Mouse (Mus musculus) heart, embryonic 14.5 days (tissue): ENCODE results near the gene Afg1l. TPM values are rescaled to one million over a fixed set of nuclear protein-coding genes. Genes with fewer than 3 reads are reported as not detected.

Source experiments
- ATAC-seq: fragments of 200-750 bp; cut with Nextera tagmentation; 2 replicates; pipeline ENCODE4 v1.8.0; 2017; ENCODE audit warnings: low read depth, moderate TSS enrichment; ENCODE audit not compliant: insufficient number of reproducible peaks, insufficient read depth, low FRiP score
- H3K27ac ChIP-seq, 2 experiments: fragments of 200-500 bp in 1 of 2; fragments of 300-500 bp in 1 of 2; sonication (generic) in 1 of 2; replicated peaks in 1 of 2; 2 replicates each; pipeline ENCODE4 v1.5.1; 2012 to 2014; ENCODE audit warnings: low read depth in 2 of 2, low read length in 2 of 2, control low read depth in 1 of 2, mild to moderate bottlenecking in 1 of 2, mixed read lengths in 1 of 2; ENCODE audit not compliant: control insufficient read depth in 1 of 2, insufficient read depth in 1 of 2
- H3K27me3 ChIP-seq: fragments of 300-500 bp; sonication (generic); 2 replicates; pipeline ENCODE4 v1.6.1; 2014; ENCODE audit warnings: mild to moderate bottlenecking, low read length, control low read depth; ENCODE audit not compliant: control insufficient read depth, insufficient read depth
- H3K36me3 ChIP-seq: fragments of 300-500 bp; sonication (generic); 2 replicates; pipeline ENCODE4 v1.6.1; 2014; ENCODE audit warnings: mild to moderate bottlenecking, control low read depth, low read length, mixed read lengths; ENCODE audit not compliant: control insufficient read depth, insufficient read depth
- H3K4me1 ChIP-seq, 2 experiments: fragments of 200-500 bp in 1 of 2; fragments of 300-500 bp in 1 of 2; sonication (generic) in 1 of 2; 2 replicates each; pipeline ENCODE4 v1.6.1; 2012 to 2014; ENCODE audit warnings: low read length in 2 of 2, control low read depth in 1 of 2, mixed read lengths in 1 of 2; ENCODE audit not compliant: control insufficient read depth in 2 of 2, insufficient read depth in 2 of 2
- H3K4me2 ChIP-seq: fragments of 300-500 bp; sonication (generic); 2 replicates; pipeline ENCODE4 v1.6.1; 2014; ENCODE audit warnings: mild to moderate bottlenecking, low read length
- H3K4me3 ChIP-seq, 2 experiments: fragments of 200-500 bp in 1 of 2; fragments of 300-500 bp in 1 of 2; sonication (generic) in 1 of 2; 2 replicates each; pipeline ENCODE4 v1.5.1; 2012 to 2014; ENCODE audit warnings: low read length in 2 of 2, mild to moderate bottlenecking in 2 of 2, control low read depth in 1 of 2, low read depth in 1 of 2, moderate library complexity in 1 of 2; ENCODE audit not compliant: control insufficient read depth in 1 of 2, insufficient read depth in 1 of 2
- H3K9ac ChIP-seq: fragments of 300-500 bp; sonication (generic); 2 replicates; pipeline ENCODE4 v1.6.1; 2014; ENCODE audit warnings: mild to moderate bottlenecking, low read length
- H3K9me3 ChIP-seq: fragments of 300-500 bp; sonication (generic); 2 replicates; pipeline ENCODE4 v1.6.1; 2016; ENCODE audit warnings: low read length, control low read depth; ENCODE audit not compliant: control insufficient read depth
- WGBS: fragments of 180-500 bp; shearing (Covaris S2); extraction: QIAGEN DNeasy Blood & Tissue Kit; methylation state at CpG from one replicate; pipeline ENCODE4 v1.1.7; 2014; 5-methylcytosine and 5-hydroxymethylcytosine counted together
- polyA plus RNA-seq: library from polyadenylated mRNA; unstranded; fragments of >200 nt; fragmentation: Nextera tagmentation; extraction: Ambion mirVana; gene quantifications from 2 replicates; pipeline ENCODE4 v1.2.1, GENCODE M21; 2014

Gene Afg1l
- polyA plus RNA-seq, 1 experiment from 2014 or later: 15.4 TPM

GRCm38 (mm10) chr10:42263701-42264100, 214.7 kb downstream of the Afg1l start:
- Histone ChIP-seq H3K27me3 (no peaks in the 10 kb centered on the region), H3K27ac (no peak overlapping the region), H3K36me3 (peaks cover 43% of the 10 kb centered on the region), H3K9me3 (no peaks in the 10 kb centered on the region), H3K9ac (no peak overlapping the region), H3K4me3 (no peak overlapping the region), H3K4me1 (peaks cover 7 to 27% of the 10 kb centered on the region in 2 experiments), H3K4me2 (no peak overlapping the region)
- ATAC-seq: no peak
- WGBS: 80% methylated on average over 8 of the region's 8 CpGs

Other genes starting within 250 kb of the Afg1l start
- 6.3 and 7.1 TPM in 2 replicates for gene Foxo3, start 201.8 kb downstream of the Afg1l start, polyA plus RNA-seq
- 340 and 342 TPM in 2 replicates for gene Snx3, start 23.5 kb upstream of the Afg1l start, polyA plus RNA-seq
- not detected in 2 replicates for gene Nr2e1, start 105.1 kb upstream of the Afg1l start, polyA plus RNA-seq
- gene Ostm1, start 105.3 kb upstream of the Afg1l start, polyA plus RNA-seq: 22.3 and 22.7 TPM in 2 replicates